Mouse (Mus musculus): ENCODE results near the gene B230307C23Rik.

- TF ChIP-seq CTCF (conservative IDR thresholded peaks at IDR 0.05; ENCODE audit: low read length): no peak
- no peak for TF ChIP-seq NANOG (IDR thresholded peaks at IDR 0.05; ENCODE audit: borderline replicate concordance, low read length)
These were observed 41.1 kb upstream of the B230307C23Rik start for GRCm38 (mm10) chr16:97956011-97956410.
